Mouse (Mus musculus): ENCODE results near the gene Mrnip. TPM values are rescaled to one million over a fixed set of nuclear protein-coding genes. Genes with fewer than 3 reads are reported as not detected.

Mrnip gene
- total RNA-seq, 2 experiments from 2014 or later: 12.7 to 15.8 TPM

DNA sequence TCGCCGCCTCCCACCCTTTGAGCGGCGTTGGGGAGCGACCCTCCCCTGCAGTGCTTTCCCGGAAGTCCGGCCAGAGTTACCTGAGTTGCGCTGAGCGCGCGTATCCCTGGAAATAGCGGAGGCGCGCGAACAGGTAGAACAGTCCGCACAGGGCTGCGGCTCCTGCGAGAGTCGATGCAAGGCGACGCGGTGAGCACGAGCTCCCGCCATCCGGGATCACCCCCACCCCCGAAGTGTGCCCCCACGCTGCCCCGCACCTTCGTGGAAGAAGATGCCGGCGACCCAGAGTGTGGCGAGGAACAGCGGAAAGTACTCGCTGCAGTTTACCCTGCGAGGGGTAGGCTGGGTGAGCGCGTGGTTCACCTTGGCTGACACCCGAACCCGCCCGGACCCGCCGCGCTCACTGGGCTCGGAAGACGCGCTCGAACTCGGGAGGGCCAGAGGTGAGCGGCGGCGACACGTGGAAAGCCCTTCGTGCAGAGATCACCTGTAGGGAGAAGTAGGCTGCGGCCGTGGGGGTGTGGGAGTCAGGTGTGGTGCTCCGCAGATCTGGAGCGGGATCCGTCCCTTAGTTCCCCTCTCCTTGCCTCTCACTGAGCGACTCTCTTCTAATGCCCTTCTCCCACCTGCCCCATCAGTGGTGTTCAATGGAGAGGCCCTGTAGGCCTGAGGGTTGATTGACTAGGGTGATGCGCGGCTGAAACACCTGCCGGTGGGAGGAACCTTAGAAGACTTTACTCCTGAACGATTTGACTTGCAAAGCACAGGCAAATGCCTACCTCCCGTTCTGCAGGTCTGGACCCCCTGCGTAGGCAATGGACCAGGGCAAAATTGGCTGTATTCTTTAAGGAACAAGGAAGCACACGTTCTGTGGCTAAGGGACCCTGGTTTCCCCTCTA is 62.9 kb downstream of the Mrnip start:
- H3K4me3 ChIP-seq: peak overlapping the region; percentile 86
- DNase-seq (ENCODE audit: low spot score in 2 of 2): no peak
- TF ChIP-seq CTCF (conservative IDR thresholded peaks at IDR 0.05): no peak
- peak overlapping the region; percentile 69 for H3K27ac ChIP-seq

GRCm38 (mm10) chr11:50238324-50238723 is 64.1 kb downstream of the Mrnip start, which contains the start of gene Ltc4s:
TSS of gene Ltc4s (minus strand) at chr11:50238616.
- DNase-seq (ENCODE audit: low spot score in 2 of 2): no peak
- Histone ChIP-seq H3K4me3 (peak within 1 kb of the TSS; percentile 86), H3K27ac (peak within 1 kb of the TSS; percentile 69)
- TF ChIP-seq CTCF (conservative IDR thresholded peaks at IDR 0.05): no peak

DNA sequence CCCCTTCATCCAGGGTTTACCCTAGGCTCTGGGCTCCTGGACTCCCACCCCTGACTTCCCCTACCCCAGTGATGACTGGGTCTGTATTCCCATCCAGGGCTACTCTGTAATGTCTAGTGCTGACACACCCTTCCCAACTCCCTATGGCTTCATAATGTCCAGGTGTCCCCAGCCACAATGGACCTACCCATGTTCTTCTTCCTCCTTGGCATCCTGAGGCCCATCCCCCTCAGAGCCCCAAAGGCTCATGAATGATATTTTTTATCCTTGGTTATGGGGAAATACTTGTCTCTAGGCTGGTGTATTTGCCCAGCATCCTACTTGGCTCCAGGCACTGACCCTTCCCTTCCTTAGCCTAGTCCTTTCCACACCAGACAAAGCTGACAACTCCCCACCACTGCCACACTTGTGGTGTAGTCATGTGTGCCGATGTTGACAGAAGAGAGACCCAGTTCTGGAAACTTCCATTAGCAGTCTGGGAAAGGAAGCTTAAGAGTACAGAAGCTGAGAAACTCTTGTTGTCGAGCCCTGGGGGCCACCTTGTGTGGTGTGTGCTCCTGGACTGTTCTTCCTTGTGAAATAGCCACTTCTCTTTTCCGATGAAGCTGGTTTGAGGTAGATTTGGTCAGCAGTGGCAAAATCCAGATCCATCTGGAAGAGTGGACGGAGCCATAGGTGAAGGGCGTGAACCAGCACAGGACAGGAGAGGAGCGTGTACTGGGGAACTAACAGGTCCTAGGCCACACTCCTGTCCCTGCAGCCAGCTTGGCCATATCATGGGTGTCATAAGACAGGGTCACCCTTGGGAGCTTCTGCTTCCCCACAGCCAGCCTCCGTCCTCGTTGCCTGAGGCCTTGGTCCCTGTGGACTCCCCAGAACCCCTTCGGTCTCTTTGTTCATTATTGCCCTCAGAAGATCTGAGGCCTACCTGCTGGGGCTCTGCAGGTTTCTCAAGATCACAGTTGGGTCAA is 64.9 kb downstream of the Mrnip start:
- no peak for DNase-seq (ENCODE audit: low spot score in 2 of 2)
- H3K27ac ChIP-seq: peak overlapping the region; percentile 69; the same call in 1 of the 2 replicates
- H3K4me3 ChIP-seq: no peak overlapping the region
- TF ChIP-seq CTCF (conservative IDR thresholded peaks at IDR 0.05): no peak

- no peak for TF ChIP-seq CTCF (conservative IDR thresholded peaks at IDR 0.05)
Observed at GRCm38 (mm10) chr11:50240235-50240911, 66.1 kb downstream of the Mrnip start.

DNA sequence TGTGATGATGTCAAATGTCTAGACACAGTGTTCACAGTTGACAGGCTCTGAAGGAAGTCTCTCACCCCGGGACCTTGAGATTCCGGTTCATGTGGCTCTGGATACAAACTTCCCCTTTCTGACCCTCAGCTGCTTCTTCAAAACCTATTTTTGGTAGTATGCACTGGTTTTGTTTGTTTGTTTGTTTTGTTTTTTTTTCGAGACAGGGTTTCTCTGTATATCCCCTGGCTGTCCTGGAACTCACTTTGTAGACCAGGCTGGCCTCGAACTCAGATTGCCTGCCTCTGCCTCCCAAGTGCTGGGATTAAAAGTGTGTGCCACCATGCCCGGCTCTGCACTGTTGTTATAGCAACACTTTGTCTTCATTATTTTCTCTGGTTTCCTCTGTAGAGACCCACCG is 69.7 kb downstream of the Mrnip start:
- TF ChIP-seq CTCF (conservative IDR thresholded peaks at IDR 0.05): no peak
- no peak overlapping the region for H3K4me3 ChIP-seq
- no peak for DNase-seq (ENCODE audit: low spot score in 2 of 2)
- H3K27ac ChIP-seq: no peak overlapping the region

More at GRCm38 (mm10) chr11:50240235-50240911, 66.1 kb downstream of the Mrnip start:
- Histone ChIP-seq H3K4me3 (no peak overlapping the region), H3K27ac (peak overlapping the region; percentile 32; the same call in 1 of the 2 replicates)
- no peak for DNase-seq (ENCODE audit: low spot score in 2 of 2)

- DNase-seq (ENCODE audit: low spot score in 2 of 2): no peak
- Histone ChIP-seq H3K4me3 (no peak overlapping the region), H3K27ac (no peak overlapping the region)
- TF ChIP-seq CTCF (conservative IDR thresholded peaks at IDR 0.05): no peak
Observed at GRCm38 (mm10) chr11:50245269-50245668, 71.0 kb downstream of the Mrnip start.

GRCm38 (mm10) chr11:50248473-50249171 is 74.4 kb downstream of the Mrnip start:
- DNase-seq (ENCODE audit: low spot score in 2 of 2): no peak
- Histone ChIP-seq H3K4me3 (no peak overlapping the region), H3K27ac (no peak overlapping the region)
- TF ChIP-seq CTCF (conservative IDR thresholded peaks at IDR 0.05): no peak

Small RNAs within 50 kb of the gene (microRNA-seq; reads per million reads assigned to microRNA genes)
- gene Mir6919: 0.32 to 0.92 reads per million in 2 experiments

Other genes starting within 250 kb of the Mrnip start
- 10 to 100 TPM; 75.3 to 78.3 TPM for gene Rnf130, start 149.1 kb upstream of the Mrnip start, total RNA-seq (2021)
- 100 to 1,000 TPM; 104 to 107 TPM for gene Tbc1d9b, start 43.0 kb upstream of the Mrnip start, total RNA-seq (2021)
- 100 to 1,000 TPM; 444 to 465 TPM for gene Sqstm1, start 36.4 kb downstream of the Mrnip start, total RNA-seq (2021)
- gene Mgat4b, start 36.4 kb downstream of the Mrnip start, total RNA-seq (2021): 10 to 100 TPM; 91.2 to 93.0 TPM
- 1 to 10 TPM; 6.8 to 9.3 TPM for gene Ltc4s, start 64.2 kb downstream of the Mrnip start, total RNA-seq (2021)
- gene Maml1, start 117.9 kb downstream of the Mrnip start, total RNA-seq (2021): 10 to 100 TPM; 10.1 to 10.8 TPM
- 100 to 1,000 TPM; 365 to 415 TPM for gene Canx, start 151.2 kb downstream of the Mrnip start, total RNA-seq (2021)
- gene Cby3, start 180.0 kb downstream of the Mrnip start, total RNA-seq (2021): 1 to 10 TPM in 1 of 2 experiments, not detected in 1; 1.7 TPM
- 100 to 1,000 TPM; 272 to 300 TPM for gene Hnrnph1, start 202.5 kb downstream of the Mrnip start, total RNA-seq (2021)